Mouse (Mus musculus): ENCODE data around the gene Add1.
"Not testable (repeated sequence)": the region's sequence is repeated elsewhere in the genome, so short reads cannot be mapped to it uniquely, and the experiment has no call there.

Gene Add1

DNA sequence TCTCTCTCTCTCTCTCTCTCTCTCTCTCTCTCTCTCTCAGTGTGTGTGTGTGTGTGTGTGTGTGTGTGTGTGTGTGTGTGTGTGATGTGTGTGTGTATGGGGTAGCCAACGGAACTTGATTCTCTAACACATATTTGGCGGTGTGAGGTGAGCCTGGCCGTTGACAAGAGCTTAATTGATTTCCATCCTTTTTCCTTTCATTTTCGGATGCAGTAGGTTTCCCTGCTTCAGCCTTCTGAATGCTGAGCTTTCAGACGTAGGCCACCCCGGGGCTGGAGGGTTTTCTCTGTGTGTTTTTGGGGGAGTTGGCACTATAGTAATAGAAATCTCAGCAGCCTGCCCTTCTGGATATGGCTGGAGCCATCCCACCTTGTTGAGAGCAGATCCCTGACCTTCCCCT, 23.2 kb upstream of the Add1 start:
- peak; percentile 45 for DNase-seq (ENCODE audit: low read depth)

DNA sequence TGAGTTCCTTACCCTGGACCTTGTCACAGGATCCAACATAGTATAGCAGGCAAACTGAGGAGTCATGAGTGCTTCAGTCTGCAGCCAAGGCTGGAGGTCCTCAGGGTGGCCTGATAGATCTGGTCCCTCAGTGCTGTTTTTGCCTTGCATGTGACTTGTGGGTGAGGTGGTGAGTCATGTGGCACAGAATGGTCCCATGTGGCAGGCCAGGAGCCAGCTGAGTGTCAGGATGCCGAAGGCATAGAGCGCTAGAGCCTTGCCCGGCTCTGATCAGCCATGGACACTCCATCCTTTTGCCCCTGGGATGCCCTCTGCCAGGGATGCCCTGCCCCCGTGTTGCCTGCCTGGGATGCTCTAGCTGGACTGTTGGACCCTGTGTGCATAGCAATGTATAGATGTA, 21.6 kb upstream of the Add1 start:
- DNase-seq (ENCODE audit: low read depth) = no peak

DNA sequence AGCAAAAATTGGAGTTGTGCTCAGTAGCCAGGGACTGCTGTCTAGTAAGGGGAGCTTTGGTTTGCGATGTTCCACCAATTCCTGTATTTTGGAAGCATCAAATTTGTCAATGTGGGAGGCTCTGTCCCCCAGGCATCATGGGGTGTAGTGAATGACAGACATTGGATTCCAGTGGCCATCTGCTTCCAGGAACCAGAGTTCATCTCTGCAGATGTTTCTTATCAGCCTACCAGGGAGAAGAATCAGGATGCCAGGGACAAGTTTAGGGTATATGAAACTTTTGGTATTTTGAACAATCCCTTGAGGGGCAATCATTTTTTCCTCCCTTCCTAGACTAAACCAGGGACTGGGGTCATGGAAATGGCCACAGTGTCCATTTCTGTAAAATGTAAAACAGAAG, 9.6 kb upstream of the Add1 start:
- DNase-seq (ENCODE audit: low read depth) = no peak

DNA sequence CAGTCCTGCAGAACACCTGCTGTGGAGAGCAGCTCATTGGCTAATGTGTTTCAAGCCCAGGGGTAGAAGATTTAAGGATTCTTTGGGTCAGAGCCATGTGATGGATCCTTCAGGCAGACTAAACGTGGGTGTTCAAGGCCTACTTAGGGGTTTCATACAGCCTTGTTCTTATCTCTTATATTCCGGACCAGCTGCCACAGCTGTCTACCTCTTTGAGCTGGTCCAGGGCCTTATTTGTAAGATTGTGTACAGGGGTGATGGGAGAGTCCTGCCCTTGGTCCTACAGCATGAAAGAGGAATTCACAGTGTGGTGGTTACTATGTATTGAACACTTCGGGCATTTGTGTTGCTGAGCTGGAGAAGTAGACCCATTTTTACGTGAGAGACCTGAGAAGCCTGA, 9.2 kb upstream of the Add1 start:
- no peak for DNase-seq (ENCODE audit: low read depth)

DNA sequence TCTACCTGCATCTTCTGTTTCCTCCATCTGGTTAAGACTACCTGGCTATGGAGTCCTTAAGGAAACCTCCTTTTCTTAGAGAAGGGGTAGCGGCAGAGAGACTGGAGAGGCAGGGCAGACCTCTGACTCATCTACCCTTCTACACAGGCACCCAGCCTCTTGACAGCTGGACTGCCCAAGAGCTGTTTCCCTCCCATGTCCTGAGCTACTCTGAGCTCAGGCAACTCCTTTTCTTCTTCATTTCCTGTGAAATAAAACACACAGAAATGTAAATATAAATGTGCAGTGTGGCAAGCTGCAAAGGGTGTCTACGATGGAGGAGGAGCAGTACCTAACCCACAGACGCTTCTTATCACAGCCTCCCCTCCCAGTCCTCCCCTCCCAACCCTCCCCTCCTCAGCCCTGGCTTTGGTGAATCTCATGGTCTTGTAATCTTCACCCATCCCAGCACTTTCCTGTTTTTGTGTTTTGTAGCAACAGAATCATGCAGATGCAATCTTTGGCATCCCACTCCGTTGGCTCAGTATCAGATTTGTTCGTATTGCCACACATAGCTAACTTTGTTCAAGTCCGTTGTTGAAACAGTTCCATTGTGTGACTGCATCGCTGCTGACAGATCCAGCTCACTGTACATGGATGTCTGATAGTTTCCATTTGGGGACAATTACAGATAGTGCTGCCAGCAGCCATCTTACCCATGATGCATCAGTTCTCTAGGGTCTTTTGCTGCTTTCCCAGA, 7.8 kb upstream of the Add1 start:
- DNase-seq (ENCODE audit: low read depth) = peak; percentile 46

DNA sequence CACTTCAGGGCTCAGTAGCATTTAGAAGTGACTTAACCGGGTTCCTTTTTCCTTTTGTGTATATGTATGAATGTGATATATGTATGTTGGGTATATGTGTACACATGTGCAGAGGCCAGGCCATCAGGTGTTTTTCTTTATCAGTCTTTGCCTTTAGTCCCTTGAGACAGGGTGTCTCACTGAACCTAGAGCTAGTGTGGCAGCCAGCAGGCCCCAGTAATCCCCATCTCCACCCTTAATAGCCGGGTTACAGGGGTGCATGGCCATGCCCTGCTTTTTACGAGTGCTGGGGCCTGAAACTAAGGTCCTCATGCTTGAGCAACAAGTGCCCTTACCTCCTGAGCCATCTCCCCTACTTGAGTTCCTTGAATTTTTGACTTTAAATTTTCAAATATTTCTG, 1.9 kb upstream of the Add1 start:
- DNase-seq (ENCODE audit: low read depth) = no peak

DNA sequence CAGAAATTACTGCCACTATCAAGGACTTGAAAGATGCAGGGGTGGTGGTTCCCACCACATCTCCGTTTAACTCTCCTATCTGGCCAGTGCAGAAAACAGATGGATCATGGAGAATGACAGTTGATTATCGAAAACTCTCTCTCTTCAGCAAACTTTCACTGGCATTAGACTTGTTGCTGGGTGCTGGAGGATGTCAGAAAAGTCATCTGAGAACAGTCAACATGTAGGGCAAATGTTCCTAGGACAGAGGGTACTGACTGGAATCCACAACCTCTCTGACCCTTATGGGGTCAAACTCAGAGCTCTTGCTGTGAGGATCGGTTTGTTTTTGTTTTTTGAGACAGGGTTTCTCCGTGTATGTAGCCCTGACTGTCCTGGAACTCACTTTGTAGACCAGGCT, 896 bp upstream of the Add1 start:
- not testable (repeated sequence) for DNase-seq (ENCODE audit: low read depth)

DNA sequence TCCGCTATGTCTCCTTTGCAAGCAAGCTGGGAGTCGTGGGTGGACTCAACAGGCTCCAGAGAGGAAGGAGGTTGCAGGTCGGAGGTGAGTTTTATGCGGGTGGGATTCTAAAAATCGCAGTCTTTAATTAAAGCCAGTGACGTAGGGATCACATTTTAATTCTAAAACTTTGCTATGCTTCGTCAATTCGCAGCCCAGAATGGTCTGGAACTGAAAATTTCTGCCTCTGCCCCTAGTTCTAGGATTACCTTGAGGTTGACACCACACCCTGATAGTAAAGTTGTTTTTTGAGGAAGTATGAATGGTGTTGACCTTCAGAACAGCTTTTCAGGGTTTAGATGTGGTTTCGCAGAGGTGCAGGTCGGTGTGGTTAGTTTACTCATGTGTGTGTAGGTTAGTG, 1.3 kb downstream of the Add1 start:
- DNase-seq (ENCODE audit: low read depth) = peak; percentile 51

DNA sequence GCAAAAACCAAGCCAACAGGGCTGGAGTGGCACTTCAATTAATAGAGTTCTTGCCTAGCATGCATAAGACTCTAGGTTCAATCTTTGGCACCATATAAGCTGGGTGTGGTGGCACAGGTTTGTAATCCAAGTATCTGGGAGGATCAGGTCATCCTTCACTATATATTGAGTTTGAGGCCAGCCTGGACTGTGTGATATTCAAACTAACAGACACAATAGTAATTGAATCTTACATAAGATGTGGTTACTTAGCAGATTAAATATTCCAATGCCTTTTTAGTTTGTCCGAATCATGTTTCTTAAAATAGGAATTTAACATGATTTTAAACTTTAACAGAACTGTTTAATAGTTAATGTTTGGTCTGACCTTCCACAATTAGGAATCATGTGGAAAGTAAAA, 2.8 kb downstream of the Add1 start:
- no peak for DNase-seq (ENCODE audit: low read depth)

DNA sequence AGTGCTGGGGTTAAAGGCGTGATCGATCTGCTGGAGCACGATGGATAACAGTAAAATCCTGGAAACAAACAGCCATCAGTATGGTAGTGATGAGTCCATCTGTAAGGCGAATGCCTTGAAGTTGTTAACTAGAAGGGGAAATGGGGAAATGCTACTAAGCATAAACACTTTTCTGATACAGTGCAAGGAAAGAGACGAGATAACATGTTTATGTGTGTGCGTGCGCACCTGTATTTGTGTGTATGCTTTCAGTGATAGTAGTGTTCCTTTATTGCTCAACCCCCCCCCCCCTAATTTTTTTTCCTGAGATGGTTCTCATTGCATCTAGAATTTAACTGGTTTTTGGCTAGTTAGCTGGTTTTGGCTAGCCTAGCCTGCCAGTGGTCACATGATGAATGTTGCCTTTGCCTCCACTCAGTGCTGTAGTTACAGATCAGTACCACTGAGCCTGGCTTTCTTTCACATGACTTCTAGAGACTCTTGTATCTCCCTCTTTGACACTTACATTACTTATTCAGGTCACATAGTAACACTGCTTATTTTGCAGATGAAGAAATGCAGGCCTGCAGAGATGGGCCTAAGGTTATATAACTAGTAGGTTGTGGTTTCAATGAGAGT, 4.7 kb downstream of the Add1 start:
- no peak for DNase-seq (ENCODE audit: low read depth)

DNA sequence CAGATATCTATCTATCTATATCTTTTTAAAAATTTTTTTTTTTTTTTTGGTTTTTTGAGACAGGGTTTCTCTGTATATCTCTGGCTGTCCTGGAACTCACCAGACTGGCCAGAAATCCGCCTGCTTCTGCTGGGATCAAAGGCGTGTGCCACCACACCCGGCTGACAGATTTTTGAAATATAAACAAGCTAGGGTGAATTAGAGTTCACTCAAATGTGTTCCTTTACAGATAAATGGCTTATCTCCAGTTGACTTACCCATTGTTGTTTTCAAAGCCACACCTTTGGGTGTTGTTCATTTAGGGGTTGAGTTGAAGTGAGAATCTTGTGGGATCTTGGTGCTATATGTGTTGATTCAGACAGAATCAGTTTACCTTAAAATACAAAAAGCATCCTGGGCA, 5.9 kb downstream of the Add1 start:
- DNase-seq (ENCODE audit: low read depth) = no peak

DNA sequence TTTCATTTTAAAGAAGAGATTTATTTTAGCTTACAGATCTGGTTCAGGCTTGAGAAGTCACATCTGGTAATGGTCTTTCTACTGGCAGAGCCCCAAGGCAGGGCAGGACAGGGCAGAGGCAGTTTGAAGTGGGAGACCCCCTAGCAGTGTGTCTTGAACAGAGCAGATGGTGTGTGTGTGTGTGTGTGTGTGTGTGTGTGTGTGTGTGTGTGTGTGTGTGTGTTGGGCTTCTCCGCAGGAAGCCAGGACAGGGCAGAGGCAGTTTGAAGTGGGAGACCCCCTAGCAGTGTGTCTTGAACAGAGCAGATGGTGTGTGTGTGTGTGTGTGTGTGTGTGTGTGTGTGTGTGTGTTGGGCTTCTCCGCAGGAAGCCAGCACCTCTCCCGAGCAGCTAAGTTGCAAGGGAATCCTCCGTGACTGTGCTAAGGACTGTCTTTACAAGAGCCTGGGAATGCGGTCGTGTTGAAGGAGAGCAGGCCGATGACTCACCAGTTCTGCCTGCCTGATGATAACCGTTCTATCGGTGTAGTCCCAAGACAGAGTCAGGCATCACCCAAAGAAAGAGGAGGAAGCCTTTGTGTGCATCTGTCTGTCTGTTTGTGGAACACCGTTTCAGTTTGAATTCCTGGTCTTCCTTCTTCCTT, 8.3 kb downstream of the Add1 start:
- not testable (repeated sequence) for DNase-seq (ENCODE audit: low read depth)

DNA sequence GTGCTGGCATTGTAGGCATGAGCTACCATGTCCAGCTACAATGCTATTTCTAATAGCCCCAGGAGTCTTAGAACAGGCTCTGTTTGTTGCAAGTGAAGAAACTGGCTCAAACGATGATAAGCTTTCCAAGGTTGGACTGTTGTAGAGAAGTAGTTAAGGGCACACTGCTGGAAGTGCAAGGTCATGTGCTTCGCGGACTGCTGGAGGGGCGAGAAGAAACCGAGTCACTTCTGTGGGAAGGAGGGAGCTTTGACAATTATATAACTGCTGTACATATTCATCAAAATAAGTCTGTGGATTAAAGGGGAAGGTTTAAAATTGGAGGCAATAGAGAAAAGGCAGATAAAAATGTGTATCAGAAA, 8.8 kb downstream of the Add1 start:
- DNase-seq (ENCODE audit: low read depth) = no peak

DNA sequence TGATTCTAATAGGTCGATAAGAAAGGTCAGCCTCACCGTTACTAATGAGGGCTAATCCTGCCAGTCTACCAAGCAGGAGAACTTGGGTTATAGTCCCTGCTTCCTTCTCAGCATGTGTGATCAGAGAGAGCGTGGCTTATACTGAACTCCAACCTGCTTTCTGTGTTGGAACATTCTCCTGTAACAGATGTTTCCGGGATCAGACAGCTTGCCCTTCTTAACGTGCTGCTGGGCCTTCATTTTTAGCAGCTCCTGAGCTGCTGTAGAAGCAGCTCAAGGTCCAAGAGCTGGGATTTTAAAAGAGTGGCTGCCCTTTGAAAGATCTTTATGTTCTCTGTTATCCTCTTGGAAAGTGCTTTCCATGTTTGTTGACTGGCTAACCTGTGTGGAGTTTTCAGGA, 11.8 kb downstream of the Add1 start:
- DNase-seq (ENCODE audit: low read depth) = no peak

DNA sequence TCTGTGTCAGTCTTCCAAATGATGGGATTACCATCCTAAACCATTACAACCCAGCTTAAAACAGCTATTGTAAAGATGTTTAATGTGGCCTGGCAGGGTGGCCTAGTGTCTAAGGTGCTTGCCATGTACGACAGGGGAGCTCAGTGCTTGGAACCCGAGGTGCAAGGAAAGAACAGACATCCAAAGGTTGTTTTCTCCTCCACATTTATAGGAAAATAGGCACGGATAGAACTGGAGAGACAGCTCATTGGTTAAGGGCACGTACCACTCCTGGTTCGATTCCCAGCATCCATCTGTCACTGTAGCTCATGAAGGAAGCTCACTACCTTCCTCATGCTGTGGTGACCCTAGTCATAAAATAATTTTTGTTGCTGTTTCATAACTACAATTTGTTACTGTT, 14.4 kb downstream of the Add1 start:
- DNase-seq (ENCODE audit: low read depth) = no peak

DNA sequence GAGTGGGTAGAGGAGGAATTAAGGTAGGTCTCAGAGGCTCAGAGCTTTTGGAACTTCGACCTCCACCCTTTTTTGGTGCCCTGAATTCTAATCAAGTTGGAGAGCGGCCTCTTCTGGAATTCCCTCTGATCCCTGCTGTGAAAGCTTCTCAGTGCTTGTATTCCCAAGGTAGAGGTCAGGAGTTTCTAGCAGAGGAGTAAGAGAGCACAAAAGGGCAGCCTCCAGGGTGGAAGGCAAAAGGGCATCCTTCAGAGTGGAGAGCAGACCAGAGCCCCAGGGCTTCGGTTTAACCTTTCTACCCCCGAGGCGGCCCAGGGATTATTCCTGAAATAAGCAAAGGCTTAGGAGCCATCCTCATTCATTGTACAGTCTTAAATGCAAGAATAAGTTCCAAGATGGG, 16.6 kb downstream of the Add1 start:
- no peak for DNase-seq (ENCODE audit: low read depth)

DNA sequence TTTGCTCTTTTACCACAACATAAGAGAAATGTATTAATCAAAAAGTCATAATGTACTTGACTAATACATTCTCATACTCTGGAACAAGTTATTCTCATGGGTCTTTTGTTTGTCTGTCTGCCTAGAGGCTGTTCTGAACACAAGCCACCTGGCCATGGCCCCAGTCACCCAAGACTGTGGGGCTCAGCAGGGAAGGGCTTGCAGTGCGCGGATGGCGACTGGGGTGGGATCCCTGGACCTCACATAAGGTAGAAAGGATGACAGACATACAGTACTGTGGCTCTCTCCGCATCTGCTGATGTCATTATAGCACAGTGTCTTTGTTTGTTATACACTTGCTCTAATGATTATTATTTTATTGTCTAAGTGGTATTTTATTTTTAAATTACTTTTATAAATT, 17.2 kb downstream of the Add1 start:
- DNase-seq (ENCODE audit: low read depth) = no peak

DNA sequence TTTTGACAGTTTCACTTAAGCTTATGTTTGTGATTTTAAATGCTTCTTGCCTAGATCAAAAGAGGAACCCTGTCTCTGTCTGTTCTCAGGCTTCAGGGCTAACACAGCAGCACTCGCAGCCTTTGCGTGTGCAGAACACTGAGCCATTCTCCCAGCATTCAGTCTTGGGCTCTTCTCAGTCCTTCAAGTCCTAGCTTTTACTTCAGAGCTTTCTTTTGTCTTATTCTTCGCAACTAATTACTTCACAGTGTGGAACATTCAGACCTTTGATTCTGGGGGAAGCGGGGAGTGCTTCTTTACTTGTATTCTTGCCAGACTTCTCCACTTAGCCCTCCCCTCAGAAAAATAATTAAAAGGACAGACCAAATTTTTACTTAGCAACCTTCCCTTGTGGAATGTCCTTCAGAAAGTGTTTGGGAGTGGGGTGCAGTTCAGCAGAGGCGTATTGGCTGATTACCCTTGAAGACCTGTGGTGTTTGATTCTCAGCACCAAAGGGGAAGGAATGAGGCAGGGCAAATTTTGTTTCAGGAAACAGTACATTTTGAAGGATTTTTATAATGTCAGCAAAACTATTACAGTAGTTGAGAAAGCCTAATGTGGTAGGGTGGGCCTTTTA, 18.0 kb downstream of the Add1 start:
- DNase-seq (ENCODE audit: low read depth) = no peak

DNA sequence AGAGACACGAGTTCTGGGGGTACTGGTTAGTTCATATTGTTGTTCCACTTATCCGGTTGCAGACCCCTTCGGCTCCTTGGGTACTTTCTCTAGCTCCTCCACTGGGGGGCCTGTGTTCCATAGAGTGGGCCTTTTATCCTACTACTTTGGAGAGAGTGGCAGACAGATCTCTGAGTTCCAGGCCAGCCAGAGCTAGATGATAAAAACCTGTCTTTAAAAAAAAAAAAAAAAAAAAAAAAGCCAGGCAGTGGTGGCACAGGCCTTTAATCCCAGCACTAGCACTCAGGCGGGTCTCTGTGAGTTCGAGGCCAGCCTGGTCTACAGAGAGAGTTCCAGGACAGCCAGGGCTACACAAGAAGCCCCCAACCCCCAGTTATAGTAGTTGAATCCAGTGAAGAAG, 18.8 kb downstream of the Add1 start:
- not testable (repeated sequence) for DNase-seq (ENCODE audit: low read depth)

DNA sequence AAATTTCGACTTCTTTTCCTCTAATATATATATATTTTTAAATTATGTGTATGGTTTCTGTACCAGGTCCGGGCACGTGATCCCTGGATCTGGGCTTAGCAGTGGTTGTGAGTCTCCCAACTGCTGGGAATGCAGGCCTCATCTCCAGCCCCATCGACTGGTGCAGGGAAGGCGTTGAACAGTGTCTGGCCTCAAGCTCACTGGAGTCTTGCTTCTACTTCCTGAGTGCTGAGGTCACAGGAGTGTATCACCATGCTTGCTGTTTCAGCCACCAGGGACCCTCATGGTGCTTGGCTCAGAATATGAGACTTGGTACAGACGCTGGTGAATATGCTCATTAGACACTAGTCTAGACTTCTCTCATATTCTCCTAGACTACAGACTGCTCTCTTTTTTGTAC, 19.2 kb downstream of the Add1 start:
- no peak for DNase-seq (ENCODE audit: low read depth)

DNA sequence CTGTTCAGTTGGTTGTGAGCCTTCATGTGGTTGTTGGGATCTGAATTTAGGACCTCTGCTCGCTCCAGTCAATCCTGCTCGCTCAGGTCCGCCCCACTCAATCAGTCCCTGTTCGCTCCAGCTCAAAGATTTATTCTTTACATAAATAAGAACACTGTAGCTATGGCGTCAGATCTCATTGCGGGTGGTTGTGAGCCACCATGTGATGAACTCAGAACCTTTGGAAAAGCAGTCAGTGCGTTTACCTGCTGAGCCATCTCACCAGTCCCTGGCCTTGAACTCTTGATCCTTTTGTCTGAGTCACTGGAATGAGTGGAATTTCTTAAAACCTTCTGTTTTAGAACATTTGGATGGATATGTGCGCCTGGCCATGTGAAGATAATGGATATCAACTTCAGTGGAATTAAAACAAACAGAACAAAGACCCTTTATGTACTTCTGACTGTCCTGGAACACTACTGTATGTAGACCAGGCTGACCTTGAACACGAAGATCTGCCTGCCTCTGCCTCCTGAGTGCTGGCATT, 19.8 kb downstream of the Add1 start:
- DNase-seq (ENCODE audit: low read depth) = no peak

DNA sequence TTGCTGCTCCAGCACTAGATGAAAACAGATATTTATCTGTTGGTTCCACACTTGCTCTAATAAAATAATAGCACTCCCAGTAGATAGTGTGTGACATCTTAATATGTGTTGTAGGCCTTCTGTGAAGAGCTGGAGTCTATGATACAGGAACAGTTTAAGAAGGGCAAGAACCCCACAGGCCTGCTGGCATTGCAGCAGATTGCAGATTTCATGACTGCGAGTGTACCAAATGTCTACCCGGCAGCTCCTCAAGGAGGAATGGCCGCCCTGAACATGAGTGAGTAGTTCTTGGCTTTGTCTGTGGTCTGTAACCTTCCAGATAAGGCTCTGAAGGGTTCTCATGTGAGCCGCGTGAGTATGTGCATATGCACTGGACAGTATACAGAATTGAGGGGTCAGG, 31.1 kb downstream of the Add1 start:
- DNase-seq (ENCODE audit: low read depth) = no peak

Data from naive thymus-derived CD4-positive, alpha-beta T cell, adult 2 months (primary cell).